Mouse (Mus musculus): ENCODE results near the gene Lefty1. TPM values are rescaled to one million over a fixed set of nuclear protein-coding genes. Genes with fewer than 3 reads are reported as not detected.

Lefty1 gene
- polyA plus RNA-seq, 1 experiment, result 2.5 TPM

- peak within 1 kb of the TSS; percentile 29 for H3K27ac ChIP-seq (ENCODE audit: insufficient read depth, low read length)
- TF ChIP-seq POLR2A (IDR thresholded peaks at IDR 0.05; ENCODE audit: low read depth, low read length), result peak; percentile 85
- no peak for TF ChIP-seq CTCF (IDR thresholded peaks at IDR 0.05; ENCODE audit: borderline replicate concordance, insufficient read depth, low read length)
- peaks cover 3% of the 10 kb centered on the region; the same call in 1 of the 2 replicates for H3K4me1 ChIP-seq (ENCODE audit: control insufficient read depth, insufficient read depth, low read length)
- H3K4me3 ChIP-seq (ENCODE audit: insufficient read depth, low read length), result peak within 1 kb of the TSS; percentile 71
Observed at GRCm38 (mm10) chr1:180904039-180904814, 30.6 kb upstream of the Lefty1 start, which contains the start of gene Pycr2. Gene Pycr2, plus strand, starts transcription at chr1:180904293.

- H3K4me3 ChIP-seq (ENCODE audit: insufficient read depth, low read length), result peak overlapping the region; percentile 71
- TF ChIP-seq CTCF (IDR thresholded peaks at IDR 0.05; ENCODE audit: borderline replicate concordance, insufficient read depth, low read length) (no peak), POLR2A (IDR thresholded peaks at IDR 0.05; ENCODE audit: low read depth, low read length) (no peak)
- 0 out of 2 replicates have a peak overlapping the region, but pooled peaks have one; percentile 29 for H3K27ac ChIP-seq (ENCODE audit: insufficient read depth, low read length)
- H3K4me1 ChIP-seq (ENCODE audit: control insufficient read depth, insufficient read depth, low read length), result peaks cover 3% of the 10 kb centered on the region; the same call in 1 of the 2 replicates
Observed at GRCm38 (mm10) chr1:180904815-180905080, 30.1 kb upstream of the Lefty1 start.

GRCm38 (mm10) chr1:180905307-180905706, 29.5 kb upstream of the Lefty1 start:
- H3K27ac ChIP-seq (ENCODE audit: insufficient read depth, low read length), result no peak overlapping the region
- H3K4me1 ChIP-seq (ENCODE audit: control insufficient read depth, insufficient read depth, low read length), result peaks cover 3% of the 10 kb centered on the region; the same call in 1 of the 2 replicates
- peak overlapping the region; percentile 71 for H3K4me3 ChIP-seq (ENCODE audit: insufficient read depth, low read length)
- TF ChIP-seq POLR2A (IDR thresholded peaks at IDR 0.05; ENCODE audit: low read depth, low read length) (no peak), CTCF (IDR thresholded peaks at IDR 0.05; ENCODE audit: borderline replicate concordance, insufficient read depth, low read length) (no peak)

- H3K4me1 ChIP-seq (ENCODE audit: control insufficient read depth, insufficient read depth, low read length), result peaks cover 3% of the 10 kb centered on the region; the same call in 1 of the 2 replicates
- no peak overlapping the region for H3K27ac ChIP-seq (ENCODE audit: insufficient read depth, low read length)
- TF ChIP-seq CTCF (IDR thresholded peaks at IDR 0.05; ENCODE audit: borderline replicate concordance, insufficient read depth, low read length), result no peak
- TF ChIP-seq POLR2A (IDR thresholded peaks at IDR 0.05; ENCODE audit: low read depth, low read length), result no peak
- peak overlapping the region; percentile 71; the same call in 1 of the 2 replicates for H3K4me3 ChIP-seq (ENCODE audit: insufficient read depth, low read length)
Observed at GRCm38 (mm10) chr1:180905876-180906275, 28.9 kb upstream of the Lefty1 start.

- Histone ChIP-seq H3K27ac (ENCODE audit: insufficient read depth, low read length) (no peak overlapping the region), H3K4me1 (ENCODE audit: control insufficient read depth, insufficient read depth, low read length) (peaks cover 3% of the 10 kb centered on the region; the same call in 1 of the 2 replicates), H3K4me3 (ENCODE audit: insufficient read depth, low read length) (no peak overlapping the region)
- no peak for TF ChIP-seq POLR2A (IDR thresholded peaks at IDR 0.05; ENCODE audit: low read depth, low read length)
Observed at GRCm38 (mm10) chr1:180906461-180907147, 28.2 kb upstream of the Lefty1 start.

- TF ChIP-seq CTCF (IDR thresholded peaks at IDR 0.05; ENCODE audit: borderline replicate concordance, insufficient read depth, low read length) (peak; percentile 15; the same call in 1 of the 2 replicates), POLR2A (IDR thresholded peaks at IDR 0.05; ENCODE audit: low read depth, low read length) (no peak)
- Histone ChIP-seq H3K27ac (ENCODE audit: insufficient read depth, low read length) (no peak overlapping the region), H3K4me3 (ENCODE audit: insufficient read depth, low read length) (no peak overlapping the region), H3K4me1 (ENCODE audit: control insufficient read depth, insufficient read depth, low read length) (peaks cover 7% of the 10 kb centered on the region)
Observed at GRCm38 (mm10) chr1:180911138-180911537, 23.7 kb upstream of the Lefty1 start.

DNA sequence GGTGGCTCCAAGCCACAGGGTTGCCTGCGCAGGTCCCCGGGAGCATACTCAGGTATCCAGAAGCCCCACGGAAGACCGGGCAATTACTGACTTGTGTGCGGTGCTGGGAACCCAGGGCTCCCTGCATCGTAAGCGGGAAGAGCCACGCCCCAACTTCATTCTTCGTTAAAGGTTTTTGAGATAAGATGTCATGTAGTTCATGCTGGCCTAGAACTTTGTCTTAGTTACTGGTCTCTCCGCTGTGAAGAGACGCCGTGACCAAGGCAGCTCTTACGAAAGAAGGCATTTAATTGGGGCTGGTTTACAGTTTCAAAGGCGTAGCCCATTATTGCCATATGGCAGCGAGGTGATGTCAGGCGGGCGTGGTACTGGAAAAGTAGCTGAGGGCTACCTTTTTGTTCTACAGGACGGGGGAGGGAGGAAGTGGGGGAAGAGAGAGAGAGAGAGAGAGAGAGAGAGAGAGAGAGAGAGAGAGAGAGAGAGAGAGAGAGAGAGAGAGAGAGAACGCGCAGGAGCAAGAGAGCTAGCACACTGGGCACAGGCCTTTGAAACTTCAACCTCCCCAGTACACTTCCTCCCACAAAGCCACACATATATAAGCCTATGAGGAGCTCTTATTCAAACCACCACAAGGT, 23.1 kb upstream of the Lefty1 start:
- Histone ChIP-seq H3K4me1 (ENCODE audit: control insufficient read depth, insufficient read depth, low read length) (peaks cover 7% of the 10 kb centered on the region), H3K27ac (ENCODE audit: insufficient read depth, low read length) (no peak overlapping the region), H3K4me3 (ENCODE audit: insufficient read depth, low read length) (no peak overlapping the region)
- TF ChIP-seq POLR2A (IDR thresholded peaks at IDR 0.05; ENCODE audit: low read depth, low read length), result peak; percentile 20; the same call in 1 of the 2 replicates
- no peak for TF ChIP-seq CTCF (IDR thresholded peaks at IDR 0.05; ENCODE audit: borderline replicate concordance, insufficient read depth, low read length)

GRCm38 (mm10) chr1:180912792-180913191, 22.0 kb upstream of the Lefty1 start:
- Histone ChIP-seq H3K27ac (ENCODE audit: insufficient read depth, low read length) (no peak overlapping the region), H3K4me3 (ENCODE audit: insufficient read depth, low read length) (no peak overlapping the region), H3K4me1 (ENCODE audit: control insufficient read depth, insufficient read depth, low read length) (peaks cover 7% of the 10 kb centered on the region)
- no peak for TF ChIP-seq POLR2A (IDR thresholded peaks at IDR 0.05; ENCODE audit: low read depth, low read length)
- no peak for TF ChIP-seq CTCF (IDR thresholded peaks at IDR 0.05; ENCODE audit: borderline replicate concordance, insufficient read depth, low read length)

DNA sequence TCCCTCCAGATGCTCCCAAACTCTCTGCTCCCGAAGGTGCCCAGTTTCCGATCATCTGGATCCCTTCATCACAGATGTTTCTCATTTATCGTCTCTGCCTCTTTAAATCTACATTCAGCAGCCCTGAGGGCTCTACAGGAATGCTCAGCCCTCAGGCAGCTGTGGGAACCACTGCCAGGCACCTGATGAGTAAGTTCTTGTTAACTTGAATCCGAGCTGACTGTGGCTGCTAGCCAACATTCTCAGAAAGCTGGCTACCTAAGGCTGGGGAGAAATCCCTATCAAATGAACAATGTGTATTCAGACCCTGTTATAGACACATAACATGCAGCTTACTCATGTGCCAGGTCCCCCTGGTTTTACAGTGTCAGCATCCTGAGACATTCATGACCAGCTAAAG, 21.0 kb upstream of the Lefty1 start:
- Histone ChIP-seq H3K27ac (ENCODE audit: insufficient read depth, low read length) (peak overlapping the region; percentile 79), H3K4me1 (ENCODE audit: control insufficient read depth, insufficient read depth, low read length) (peaks cover 7% of the 10 kb centered on the region), H3K4me3 (ENCODE audit: insufficient read depth, low read length) (no peak overlapping the region)
- no peak for TF ChIP-seq CTCF (IDR thresholded peaks at IDR 0.05; ENCODE audit: borderline replicate concordance, insufficient read depth, low read length)
- TF ChIP-seq POLR2A (IDR thresholded peaks at IDR 0.05; ENCODE audit: low read depth, low read length), result no peak

All from embryonic fibroblast, embryonic 13.5 days (primary cell).